Mouse (Mus musculus) brown adipose tissue, adult 24 weeks (tissue): ENCODE results near the gene Txnrd3. TPM values are rescaled to one million over a fixed set of nuclear protein-coding genes. Genes with fewer than 3 reads are reported as not detected.

Experiments used
- H3K27ac ChIP-seq: fragments of 200-500 bp; replicated peaks from 2 replicates; pipeline ENCODE4 v1.5.1; 2012; ENCODE audit warnings: low read depth, mild to moderate bottlenecking, low read length
- H3K4me1 ChIP-seq: fragments of 200-500 bp; 2 replicates; pipeline ENCODE4 v1.6.1; 2012; ENCODE audit warnings: low read length, mixed read lengths; ENCODE audit not compliant: control insufficient read depth, insufficient read depth, insufficient read length
- H3K4me3 ChIP-seq: fragments of 200-500 bp; 2 replicates; pipeline ENCODE4 v1.5.1; 2012; ENCODE audit warnings: low read depth, mild to moderate bottlenecking, low read length, moderate library complexity; ENCODE audit not compliant: insufficient read depth
- polyA plus RNA-seq: library from polyadenylated mRNA; stranded (reverse); fragments of >200 nt; gene quantifications from 2 replicates; pipeline ENCODE4 v1.2.4, GENCODE M21; 2012; ENCODE audit not compliant: missing spikeins, insufficient read depth, insufficient read length

Txnrd3 gene
- polyA plus RNA-seq, 1 experiment = 10.2 TPM

DNA sequence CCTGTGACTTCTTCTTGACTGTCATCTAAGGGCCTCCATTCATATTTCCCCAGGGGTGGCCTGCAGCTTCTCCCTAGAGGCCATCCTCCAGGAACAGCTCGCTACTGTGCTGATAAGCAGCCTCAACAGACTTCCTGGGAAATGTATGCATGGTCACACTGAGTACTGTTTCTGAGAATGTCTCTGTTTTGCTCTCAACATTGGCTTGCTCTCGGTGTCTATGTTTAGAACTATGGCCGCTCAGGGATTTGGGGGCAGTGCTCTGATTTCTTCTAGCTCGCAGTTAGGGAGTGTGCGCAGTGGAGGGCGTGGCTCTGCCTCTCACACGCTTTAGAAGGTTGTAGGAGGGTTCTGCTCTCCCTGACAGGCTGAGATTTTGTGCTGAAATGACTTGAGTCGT lies 9.4 kb upstream of the Txnrd3 start:
- Histone ChIP-seq H3K27ac (no peak overlapping the region; the same call in 1 of the 2 replicates), H3K4me1 (peaks cover 3% of the 10 kb centered on the region; the same call in 1 of the 2 replicates), H3K4me3 (no peak overlapping the region)

DNA sequence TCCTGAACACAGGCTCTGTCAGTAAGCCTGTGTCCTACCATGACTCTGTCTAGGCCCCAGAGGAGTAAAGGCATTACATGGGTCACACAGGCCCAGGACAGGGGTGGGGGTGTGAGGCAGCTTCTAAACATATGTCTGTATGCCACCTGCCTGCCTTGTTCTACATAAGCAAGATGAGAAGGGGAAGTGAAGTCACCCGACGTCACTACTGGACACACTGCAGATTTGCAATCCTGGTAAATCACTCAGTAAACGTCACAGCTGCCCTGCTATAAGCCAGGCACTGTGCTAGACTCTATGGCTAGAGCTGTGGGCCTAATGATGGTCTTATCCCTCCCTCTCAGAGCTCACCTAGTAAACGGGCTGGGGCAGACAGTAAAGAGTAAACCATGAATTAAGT lies 5.8 kb upstream of the Txnrd3 start:
- Histone ChIP-seq H3K4me3 (no peak overlapping the region), H3K27ac (no peak overlapping the region), H3K4me1 (peaks cover 3% of the 10 kb centered on the region; the same call in 1 of the 2 replicates)

DNA sequence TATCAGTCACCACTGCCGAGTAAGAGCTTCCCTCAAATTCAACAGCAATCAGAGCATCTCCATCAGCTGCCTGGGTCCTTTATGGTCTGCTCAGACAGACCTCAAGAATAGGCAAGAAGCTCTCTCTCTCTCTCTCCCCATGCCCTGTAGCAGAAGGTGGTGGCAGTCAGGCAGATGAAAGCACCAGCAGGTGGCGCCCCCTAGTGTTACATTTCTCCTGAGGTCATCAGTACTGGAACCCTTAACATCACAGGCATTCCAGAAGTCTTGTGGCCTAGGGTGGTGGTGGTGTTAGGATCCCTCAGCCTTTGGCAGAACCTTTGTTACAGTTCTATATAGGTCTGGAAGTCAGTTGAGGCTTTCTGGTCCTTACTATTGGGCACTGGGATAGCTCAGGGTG lies 4.8 kb upstream of the Txnrd3 start:
- H3K4me3 ChIP-seq = no peak overlapping the region
- H3K4me1 ChIP-seq = peaks cover 5% of the 10 kb centered on the region; the same call in 1 of the 2 replicates
- H3K27ac ChIP-seq = no peak overlapping the region

DNA sequence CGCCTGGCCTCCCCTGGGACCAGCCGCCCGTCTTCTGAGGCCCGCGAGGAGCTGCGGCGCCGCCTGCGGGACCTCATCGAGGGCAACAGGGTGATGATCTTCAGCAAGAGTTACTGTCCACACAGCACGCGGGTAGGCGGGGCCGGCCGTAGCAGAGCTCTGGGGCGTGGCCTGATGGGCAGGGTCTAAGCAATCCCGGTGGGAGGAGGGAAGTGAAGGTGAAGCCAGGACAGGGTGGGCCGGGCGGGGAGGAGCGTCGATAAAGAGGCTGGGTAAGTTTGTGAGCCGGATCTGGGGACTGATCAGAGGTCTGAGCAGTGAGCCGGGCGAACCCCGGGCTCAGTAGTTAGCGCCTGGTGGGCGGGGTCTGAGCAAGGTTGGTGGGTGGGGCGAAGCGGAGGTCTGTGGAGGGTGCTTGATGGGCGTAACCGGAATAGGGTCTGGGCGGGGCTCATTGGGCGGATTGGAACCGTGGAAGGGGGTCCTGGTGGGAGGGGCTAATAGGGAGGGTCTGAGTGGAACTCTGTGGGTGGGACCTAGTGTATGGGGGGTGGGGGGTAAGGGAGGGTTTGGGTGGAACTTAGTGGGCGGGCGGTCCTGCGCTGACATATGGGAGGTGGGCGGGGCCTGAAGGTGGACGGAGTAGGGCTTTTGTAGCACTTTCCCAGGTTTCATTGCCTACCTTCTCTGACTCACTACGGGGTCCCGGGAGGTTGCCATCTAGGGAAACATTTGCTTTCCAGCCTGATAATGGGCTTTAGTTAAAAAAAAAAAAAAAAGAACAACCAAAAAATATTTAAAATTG lies 685 bp downstream of the Txnrd3 start:
- peak overlapping the region; percentile 77 for H3K4me3 ChIP-seq
- peak overlapping the region; percentile 42 for H3K27ac ChIP-seq
- H3K4me1 ChIP-seq = 0 out of 2 replicates have a peak, but pooled peaks cover 2% of the 10 kb centered on the region

DNA sequence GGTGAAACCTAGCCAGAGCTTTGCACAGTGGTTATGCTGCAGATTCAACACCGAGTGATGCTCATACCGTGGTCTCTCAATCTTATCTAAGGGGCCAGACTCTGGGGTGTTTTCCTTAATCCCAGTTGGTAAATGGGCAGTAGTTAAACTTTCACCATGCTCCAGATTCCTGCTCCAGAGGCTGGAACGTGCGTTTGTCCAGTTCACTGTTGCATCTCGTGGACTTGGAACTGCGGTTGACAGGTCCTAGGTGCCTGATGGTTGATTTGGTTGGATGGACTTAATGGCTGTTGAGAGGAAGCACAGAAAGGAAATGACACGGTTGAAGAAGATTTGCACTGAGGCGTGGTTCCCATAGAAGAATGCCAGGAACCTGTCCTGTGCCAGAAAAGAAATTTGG lies 6.1 kb downstream of the Txnrd3 start:
- H3K4me1 ChIP-seq = no peaks in the 10 kb centered on the region
- H3K4me3 ChIP-seq = no peak overlapping the region
- no peak overlapping the region for H3K27ac ChIP-seq

DNA sequence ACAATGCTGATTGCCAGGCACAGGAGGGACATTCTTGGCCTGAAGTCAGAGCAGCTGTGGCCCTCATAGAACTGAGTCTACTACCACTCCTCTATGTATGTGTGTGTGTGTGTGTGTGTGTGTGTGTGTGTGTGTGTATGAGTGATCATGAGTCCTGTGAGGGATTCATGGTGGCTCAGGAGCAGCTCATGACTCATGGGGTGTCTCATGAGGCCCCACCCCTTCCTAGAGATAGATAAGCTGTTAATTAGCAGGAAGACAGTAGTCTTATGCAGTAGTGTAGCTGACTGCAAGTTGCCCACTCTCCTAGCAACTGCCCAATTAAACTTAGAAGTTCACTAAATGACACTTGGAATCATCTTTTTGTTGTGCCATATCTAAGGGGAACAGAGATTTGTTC lies 8.0 kb downstream of the Txnrd3 start:
- Histone ChIP-seq H3K4me3 (no peak overlapping the region), H3K4me1 (no peaks in the 10 kb centered on the region), H3K27ac (no peak overlapping the region)

DNA sequence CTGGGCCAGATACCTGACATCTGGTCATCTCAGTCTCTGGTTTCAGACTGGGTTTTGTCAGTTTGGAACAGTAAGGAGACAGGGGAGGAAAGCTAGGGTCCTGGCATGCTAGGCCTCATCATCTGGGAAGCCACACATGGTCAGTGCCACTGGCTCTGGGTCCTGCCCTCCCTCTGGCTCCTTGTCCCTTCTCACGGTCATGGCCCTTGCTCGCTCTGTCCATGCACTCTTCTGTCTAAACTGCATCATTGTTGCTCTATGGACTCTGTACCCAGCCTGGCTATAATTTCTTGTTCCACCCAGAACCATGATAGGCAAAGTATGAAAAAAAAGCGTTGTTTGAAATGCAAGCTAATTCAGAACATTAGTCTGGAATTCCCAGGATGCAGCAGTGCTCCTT lies 11.2 kb downstream of the Txnrd3 start:
- Histone ChIP-seq H3K4me3 (no peak overlapping the region), H3K27ac (no peak overlapping the region)

DNA sequence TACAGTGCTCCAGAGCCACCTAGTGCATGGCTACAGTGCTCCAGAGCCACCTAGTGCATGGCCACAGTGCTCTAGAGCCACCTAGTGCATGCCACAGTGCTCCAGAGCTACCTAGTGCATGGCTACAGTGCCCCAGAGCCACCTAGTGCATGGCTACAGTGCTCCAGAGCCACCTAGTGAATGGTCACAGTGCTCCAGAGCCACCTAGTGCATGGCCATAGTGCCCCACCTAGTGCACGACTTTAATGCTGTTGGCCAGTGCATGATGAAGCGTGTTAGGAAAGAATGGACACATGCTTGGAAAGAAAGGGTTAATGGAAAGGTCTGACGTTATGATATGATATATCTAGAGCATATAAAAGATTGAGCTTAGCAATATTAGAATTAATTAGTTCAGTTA lies 14.6 kb downstream of the Txnrd3 start:
- Histone ChIP-seq H3K27ac (no peak overlapping the region), H3K4me1 (no peaks in the 10 kb centered on the region)

More for the DNA sequence above, 11.2 kb downstream of the Txnrd3 start:
- no peaks in the 10 kb centered on the region for H3K4me1 ChIP-seq

DNA sequence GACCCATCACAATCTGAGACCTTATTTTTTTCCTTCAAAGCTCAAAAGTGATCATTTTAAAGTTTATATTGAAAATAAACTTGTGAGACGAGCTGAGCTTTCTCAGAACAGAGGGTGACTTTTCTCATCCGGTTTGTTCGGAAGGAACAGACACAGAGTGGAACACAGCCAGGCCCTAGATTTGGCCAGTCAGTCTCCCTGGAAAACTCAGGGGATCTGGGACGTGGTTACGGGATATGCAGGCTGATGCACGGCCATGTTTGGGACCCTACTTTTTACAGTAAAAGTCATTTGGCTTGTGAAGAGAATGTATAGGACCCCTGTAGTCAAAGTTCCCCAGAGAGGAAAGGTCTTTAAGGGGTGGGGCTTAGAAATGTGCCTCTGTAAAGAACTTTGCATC lies 15.1 kb downstream of the Txnrd3 start:
- H3K4me1 ChIP-seq = no peaks in the 10 kb centered on the region
- H3K4me3 ChIP-seq = no peak overlapping the region
- no peak overlapping the region for H3K27ac ChIP-seq

More for the DNA sequence above, 14.6 kb downstream of the Txnrd3 start:
- no peak overlapping the region for H3K4me3 ChIP-seq

DNA sequence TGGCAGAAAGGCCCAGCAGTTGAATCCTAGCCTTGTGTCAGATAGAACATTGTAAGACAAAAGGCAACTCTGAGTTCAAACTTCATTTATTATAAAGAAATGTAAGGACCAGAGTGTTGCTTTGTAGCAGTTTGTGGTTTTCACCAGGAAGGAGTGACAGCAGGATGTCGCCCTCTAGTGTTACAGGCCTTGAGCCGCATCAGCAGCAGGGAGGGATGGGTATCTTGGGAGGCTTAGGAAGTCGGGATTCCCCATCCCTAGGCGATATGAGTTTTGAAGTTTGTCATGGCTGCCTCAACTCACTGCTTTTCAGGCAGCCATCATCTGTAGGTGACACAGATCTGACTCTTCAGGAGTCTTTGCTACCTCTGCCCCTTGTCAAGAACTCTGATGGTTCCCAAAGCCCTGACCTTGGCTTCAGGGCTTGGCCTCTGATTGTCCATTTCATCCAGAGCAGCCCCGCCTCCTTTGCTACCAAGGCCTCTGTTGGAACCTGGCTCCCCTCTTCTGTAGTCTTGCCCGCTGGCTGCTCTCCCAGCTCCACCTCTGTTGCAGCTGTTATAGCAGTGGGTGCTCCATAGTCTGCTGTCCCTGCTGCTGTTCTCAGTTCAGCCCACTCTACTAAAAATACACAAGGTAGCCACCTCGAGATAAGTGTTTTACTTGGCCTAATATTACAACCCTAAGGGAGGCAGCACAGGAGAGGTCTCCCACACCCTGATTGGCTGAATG lies 16.1 kb downstream of the Txnrd3 start:
- Histone ChIP-seq H3K4me3 (no peak overlapping the region), H3K27ac (no peak overlapping the region), H3K4me1 (no peaks in the 10 kb centered on the region)

DNA sequence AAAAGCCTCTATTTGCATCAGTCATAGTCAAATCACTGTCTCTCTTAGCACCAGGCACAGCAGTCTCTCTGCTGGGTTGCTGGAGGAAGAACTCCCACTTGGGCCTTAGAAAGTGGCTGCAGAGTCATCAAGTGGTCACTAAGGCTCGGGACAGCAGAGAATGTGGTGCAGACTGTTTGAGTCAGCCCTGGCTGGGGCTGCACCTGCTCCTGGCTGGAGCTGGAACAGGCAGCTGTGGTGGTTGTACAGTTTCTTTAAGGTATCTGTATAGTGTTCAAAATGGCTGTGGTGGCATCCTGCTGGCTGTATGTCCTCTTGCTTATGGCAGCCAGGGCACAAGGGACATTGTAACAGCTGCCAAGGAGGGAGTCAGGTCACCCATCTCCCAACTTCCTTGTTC lies 16.7 kb downstream of the Txnrd3 start:
- H3K4me3 ChIP-seq = no peak overlapping the region
- no peaks in the 10 kb centered on the region for H3K4me1 ChIP-seq
- H3K27ac ChIP-seq = no peak overlapping the region

DNA sequence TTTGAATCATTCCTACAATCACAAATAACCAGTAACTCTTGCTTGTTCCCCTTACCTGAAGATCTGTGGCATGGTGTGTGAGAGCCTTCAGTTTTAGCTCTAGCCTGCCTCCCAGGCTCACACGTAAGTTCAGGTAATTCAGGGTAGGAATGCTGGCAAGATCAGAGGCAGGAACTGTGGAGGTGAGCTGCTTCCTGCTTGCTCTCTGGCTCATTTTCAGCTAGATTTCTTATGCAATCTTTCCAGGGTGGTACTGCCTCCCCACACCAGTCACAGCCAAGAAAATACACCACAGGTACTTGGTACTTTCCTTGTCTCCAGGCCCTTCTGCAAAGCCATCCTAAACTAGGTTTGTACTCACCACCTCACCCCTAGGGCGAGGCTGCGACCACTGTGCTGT lies 18.7 kb downstream of the Txnrd3 start:
- Histone ChIP-seq H3K4me3 (no peak overlapping the region), H3K27ac (no peak overlapping the region)

DNA sequence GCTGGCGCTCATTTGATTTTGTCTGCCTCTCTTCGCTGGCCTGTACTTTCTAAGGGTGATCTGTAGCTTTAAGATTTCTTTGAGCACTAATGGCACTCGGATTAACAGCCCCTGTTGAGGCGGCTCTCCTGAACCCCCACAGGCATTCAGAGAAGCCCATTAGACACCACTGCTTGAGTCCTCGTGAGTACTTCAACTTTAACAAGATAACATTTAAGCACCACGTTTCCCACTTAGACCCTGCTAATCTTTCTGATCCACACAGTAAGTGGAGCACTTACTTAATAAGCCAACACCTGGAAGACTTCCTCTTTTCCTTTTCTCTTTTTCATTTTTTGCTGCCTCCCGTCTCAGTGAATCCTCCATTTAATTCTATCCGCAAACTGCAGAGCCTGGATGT lies 21.4 kb downstream of the Txnrd3 start:
- Histone ChIP-seq H3K4me1 (no peaks in the 10 kb centered on the region), H3K27ac (no peak overlapping the region), H3K4me3 (no peak overlapping the region)

More for the DNA sequence above, 18.7 kb downstream of the Txnrd3 start:
- no peaks in the 10 kb centered on the region for H3K4me1 ChIP-seq

DNA sequence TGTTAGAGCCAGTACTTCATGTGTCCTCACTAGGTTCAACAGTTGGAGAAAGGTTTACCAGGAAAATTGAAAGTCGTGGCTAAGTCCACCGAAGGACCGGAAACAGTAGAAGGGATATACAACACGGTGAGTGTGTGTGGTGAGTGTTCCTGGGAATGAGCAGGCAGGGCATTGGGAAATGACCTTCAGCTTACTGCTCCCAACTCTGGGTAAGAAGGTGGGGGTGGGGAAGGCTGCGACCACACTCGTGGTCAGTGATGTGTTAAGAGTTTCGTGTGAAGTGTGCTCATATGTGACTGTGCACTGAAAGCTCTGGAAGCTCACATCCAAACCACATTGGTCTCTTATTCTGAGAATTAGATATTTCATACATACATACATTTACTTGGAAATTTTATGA lies 21.9 kb downstream of the Txnrd3 start:
- no peaks in the 10 kb centered on the region for H3K4me1 ChIP-seq
- H3K4me3 ChIP-seq = no peak overlapping the region
- H3K27ac ChIP-seq = no peak overlapping the region

DNA sequence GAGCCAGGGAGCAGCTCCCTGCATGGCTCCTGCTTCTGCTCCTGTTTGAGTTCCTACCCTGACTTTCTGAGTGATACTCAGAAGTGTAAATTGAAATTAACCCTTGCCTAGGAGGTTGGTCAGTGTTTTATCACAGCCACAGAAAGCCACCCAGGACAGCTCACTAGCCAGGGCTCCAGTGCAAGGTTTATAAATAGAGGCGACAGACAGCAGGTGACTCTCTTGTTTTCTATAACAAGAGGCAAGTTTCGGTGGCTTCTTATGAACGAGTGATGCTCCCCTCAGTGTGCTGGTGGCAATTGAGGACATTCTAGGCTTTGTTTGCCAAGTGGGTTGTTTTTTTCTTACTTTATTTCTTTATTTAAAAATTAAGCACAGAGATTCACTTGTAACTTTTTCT lies 23.2 kb downstream of the Txnrd3 start:
- Histone ChIP-seq H3K4me3 (no peak overlapping the region), H3K27ac (no peak overlapping the region), H3K4me1 (no peaks in the 10 kb centered on the region)

DNA sequence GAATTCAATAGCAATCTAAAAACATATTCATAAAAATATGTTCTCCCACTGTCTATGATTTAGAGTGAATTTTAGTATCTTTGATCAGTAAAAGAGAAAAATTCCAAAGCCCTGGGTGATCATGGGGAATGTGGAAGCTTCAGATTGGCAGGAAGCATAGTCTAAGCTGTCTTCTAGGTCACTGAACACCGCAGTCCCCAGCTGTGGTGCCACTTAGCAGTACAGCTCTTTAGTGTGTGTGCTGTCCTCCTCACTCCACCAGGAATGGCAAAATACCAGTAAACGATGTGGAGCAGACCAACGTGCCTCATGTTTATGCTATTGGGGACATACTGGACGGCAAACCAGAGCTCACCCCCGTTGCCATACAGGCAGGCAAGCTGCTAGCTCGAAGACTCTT lies 25.8 kb downstream of the Txnrd3 start:
- H3K27ac ChIP-seq = no peak overlapping the region
- no peak overlapping the region for H3K4me3 ChIP-seq
- no peaks in the 10 kb centered on the region for H3K4me1 ChIP-seq
